Mouse (Mus musculus) Patski (cell line): ENCODE results near the gene Ankrd10. TPM values are rescaled to one million over a fixed set of nuclear protein-coding genes. Genes with fewer than 3 reads are reported as not detected.

Experiments
- ATAC-seq: fragments of 100-300 bp; one replicate; pipeline ENCODE4 v1.8.0; 2021
- CTCF ChIA-PET: fragments of 350-600 bp; sonication (Branson Sonifier 250); formaldehyde crosslinking; loops from one replicate; lab custom pipeline; 2022; ENCODE audit warnings: inconsistent platforms; lab: Charles Lee
- POLR2A ChIA-PET: fragments of 350-600 bp; sonication (Branson Sonifier 250); formaldehyde crosslinking; loops from one replicate; lab custom pipeline; 2022; ENCODE audit warnings: antibody characterized with exemption, inconsistent platforms; lab: Charles Lee
- DNase-seq: peaks from one replicate; pipeline ENCODE4 v3.0.0-alpha.2; 2011; ENCODE audit warnings: low read depth, low spot score
- H3K27me3 ChIP-seq: fragments of 371-371 bp; one replicate; pipeline ENCODE4 v1.5.1; 2021
- CTCF ChIP-seq: fragments of 100-300 bp; IDR thresholded peaks from one replicate; pipeline ENCODE4 v1.5.1; 2021
- in situ Hi-C: fragments of 300-500 bp; cut with MboI; formaldehyde crosslinking; loops from 3 replicates; pipeline ENCODE4 v1.11.1; 2018; ENCODE audit warnings: low pct_unique_long_range_greater_than_20kb, mixed read lengths
- polyA plus RNA-seq: library from polyadenylated mRNA; unstranded; gene quantifications from one replicate; pipeline ENCODE4 v1.2.3, GENCODE M21; 2021

The Ankrd10 gene
- polyA plus RNA-seq, 1 experiment from 2014 or later, result 78.7 TPM

- ATAC-seq (peak; percentile 45), DNase-seq (no peak)
- no peaks in the 10 kb centered on the region for H3K27me3 ChIP-seq
- POLR2A ChIA-PET, result interaction anchor here (0.9 to 1.3 kb wide), 3 partner anchors 57 to 66 kb away, joined by 4 read pairs; partner anchors contain the start of gene 1700016D06Rik
- no peak for TF ChIP-seq CTCF
- in situ Hi-C loops, result no loop called here
- CTCF ChIA-PET, result no interaction called here
These were observed 462 bp downstream of the Ankrd10 start for GRCm38 (mm10) chr8:11635012-11635577.

GRCm38 (mm10) chr8:11634331-11635011, 1.1 kb downstream of the Ankrd10 start:
- ATAC-seq, result no peak
- POLR2A ChIA-PET, result interaction anchor here (1.3 kb wide), 1 partner anchor 67 kb away, joined by 4 read pairs; the partner anchor contains the start of gene 1700016D06Rik
- no peak for TF ChIP-seq CTCF
- no peak for DNase-seq
- CTCF ChIA-PET, result interaction anchor here (1.1 kb wide), 1 partner anchor 15 kb away, joined by 4 read pairs; no protein-coding TSS in a partner anchor
- in situ Hi-C loops, result no loop called here
- H3K27me3 ChIP-seq, result no peaks in the 10 kb centered on the region

DNA sequence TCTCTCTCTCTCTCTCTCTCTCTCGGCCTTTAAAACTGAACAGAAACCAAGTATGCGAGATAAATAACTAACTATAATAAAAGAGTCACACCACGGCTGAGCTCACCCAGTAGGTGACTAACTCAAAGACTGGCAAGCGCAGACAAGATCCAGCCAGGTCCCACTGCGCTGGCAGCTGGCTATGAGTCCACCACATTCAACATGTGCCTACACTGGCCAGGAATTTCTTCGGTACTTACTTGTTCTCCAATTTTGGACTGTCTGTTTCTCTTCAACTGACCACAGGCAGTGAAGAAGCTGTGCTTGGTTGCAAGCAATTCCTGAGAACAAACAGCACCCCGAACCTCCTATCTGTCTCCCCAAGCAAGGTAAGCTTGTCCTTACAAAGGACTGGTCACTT, 2.1 kb downstream of the Ankrd10 start:
- DNase-seq (peak; percentile 80), ATAC-seq (peak; percentile 6)
- H3K27me3 ChIP-seq, result no peaks in the 10 kb centered on the region
- no peak for TF ChIP-seq CTCF
- CTCF ChIA-PET, result interaction anchor here (1.1 kb wide), 1 partner anchor 14 kb away, joined by 4 read pairs; no protein-coding TSS in a partner anchor
- POLR2A ChIA-PET, result interaction anchor here (0.6 to 1.3 kb wide), 3 partner anchors 68 to 1010 kb away, joined by 3 to 5 read pairs (median 4); partner anchors contain the start of gene 1700016D06Rik
- in situ Hi-C loops, result no loop called here

GRCm38 (mm10) chr8:11632406-11632805, 3.2 kb downstream of the Ankrd10 start:
- no peak for ATAC-seq
- POLR2A ChIA-PET, result interaction anchor here (1.8 kb wide), 1 partner anchor 59 kb away, joined by 4 read pairs; no protein-coding TSS in a partner anchor

DNA sequence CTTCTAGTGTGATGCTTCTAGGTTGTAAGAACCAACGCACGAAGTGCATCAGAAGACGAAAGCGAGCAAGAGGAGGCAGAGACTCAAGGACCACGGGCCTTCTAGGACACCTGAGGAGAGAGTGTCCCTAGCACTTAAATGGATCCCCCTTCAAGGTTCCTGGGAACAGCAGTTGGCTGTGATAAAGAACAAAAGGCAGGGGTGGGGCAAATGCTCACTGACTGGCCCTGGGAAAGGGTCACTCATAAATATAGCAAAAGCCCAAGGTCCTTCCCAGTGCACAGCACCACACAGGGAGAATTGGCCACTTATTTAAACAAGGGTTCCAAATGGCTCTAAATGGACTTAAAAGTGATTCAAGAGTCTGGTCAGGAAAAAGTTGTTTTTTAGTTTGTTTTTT, 6.4 kb downstream of the Ankrd10 start:
- DNase-seq (no peak), ATAC-seq (no peak)
- in situ Hi-C loops, result no loop called here
- POLR2A ChIA-PET, result no interaction called here
- no peak for TF ChIP-seq CTCF
- no peaks in the 10 kb centered on the region for H3K27me3 ChIP-seq
- CTCF ChIA-PET, result interaction anchor here (0.7 to 1.3 kb wide), 4 partner anchors 9 to 128 kb away, joined by 3 read pairs; no protein-coding TSS in a partner anchor

More at GRCm38 (mm10) chr8:11632406-11632805, 3.2 kb downstream of the Ankrd10 start:
- in situ Hi-C loops, result no loop called here
- no peak for DNase-seq
- no peaks in the 10 kb centered on the region for H3K27me3 ChIP-seq
- CTCF ChIA-PET, result interaction anchor here (1.0 kb wide), 1 partner anchor 13 kb away, joined by 3 read pairs; no protein-coding TSS in a partner anchor
- no peak for TF ChIP-seq CTCF

DNA sequence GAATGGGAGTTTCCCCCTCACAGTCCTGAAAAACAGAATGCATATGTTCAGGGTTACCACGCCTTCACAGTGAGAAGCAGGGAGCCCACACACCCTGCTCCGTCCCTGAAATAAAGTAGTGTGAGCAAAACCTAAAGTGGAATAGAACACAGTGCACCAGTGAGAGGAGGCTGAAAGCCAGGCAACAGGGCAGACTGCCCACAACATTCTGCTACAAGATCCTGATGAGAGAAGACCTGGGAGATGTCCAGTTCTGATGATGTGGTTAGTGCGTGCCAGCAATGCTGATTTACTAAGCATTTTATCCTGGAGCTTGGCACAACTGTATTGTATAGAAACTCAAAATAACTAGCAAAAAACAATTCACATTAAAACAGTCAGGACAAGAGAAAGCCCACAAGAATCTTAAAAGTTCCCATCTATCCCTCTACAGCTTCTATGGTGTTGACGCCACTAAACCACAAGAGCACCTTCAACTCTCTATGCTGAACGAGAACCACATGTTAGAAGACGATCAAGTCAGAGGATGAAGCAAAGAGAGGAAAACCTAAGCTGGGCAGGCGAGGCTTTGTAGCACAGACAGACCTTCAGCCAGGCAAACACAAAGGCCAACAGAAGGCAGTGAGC, 6.9 kb downstream of the Ankrd10 start:
- ChIA-PET POLR2A (interaction anchor here (1.8 kb wide), 1 partner anchor 10 kb away, joined by 7 read pairs; no protein-coding TSS in a partner anchor), CTCF (no interaction called here)
- TF ChIP-seq CTCF, result no peak
- DNase-seq (no peak), ATAC-seq (no peak)
- in situ Hi-C loops, result no loop called here
- no peaks in the 10 kb centered on the region for H3K27me3 ChIP-seq

- POLR2A ChIA-PET, result interaction anchor here (0.6 to 1.8 kb wide), 3 partner anchors 9 to 346 kb away, joined by 3 to 7 read pairs (median 3); no protein-coding TSS in a partner anchor
- DNase-seq (no peak), ATAC-seq (no peak)
- TF ChIP-seq CTCF, result no peak
- CTCF ChIA-PET, result interaction anchor here (0.8 to 2.4 kb wide), 2 partner anchors 11 to 72 kb away, joined by 3 to 14 read pairs; no protein-coding TSS in a partner anchor
- in situ Hi-C loops, result no loop called here
- no peaks in the 10 kb centered on the region for H3K27me3 ChIP-seq
These were observed 7.8 kb downstream of the Ankrd10 start for GRCm38 (mm10) chr8:11627717-11628116.

GRCm38 (mm10) chr8:11625084-11625483, 10.5 kb downstream of the Ankrd10 start:
- TF ChIP-seq CTCF, result no peak
- H3K27me3 ChIP-seq, result no peaks in the 10 kb centered on the region
- DNase-seq, result no peak
- ChIA-PET CTCF (interaction anchor here (1.2 to 1.4 kb wide), 2 partner anchors 9 to 10 kb away, joined by 4 to 5 read pairs; no protein-coding TSS in a partner anchor), POLR2A (no interaction called here)
- in situ Hi-C loops, result no loop called here
- no peak for ATAC-seq

GRCm38 (mm10) chr8:11619091-11619490, 16.5 kb downstream of the Ankrd10 start:
- in situ Hi-C loops, result loop anchor here (5.0 kb wide), 2 partner anchors 78 to 112 kb away; no protein-coding TSS in a partner anchor
- TF ChIP-seq CTCF, result no peak
- POLR2A ChIA-PET, result interaction anchor here (1.7 kb wide), 1 partner anchor 8 kb away, joined by 7 read pairs; no protein-coding TSS in a partner anchor
- no peak for DNase-seq
- no peak for ATAC-seq
- no peaks in the 10 kb centered on the region for H3K27me3 ChIP-seq
- CTCF ChIA-PET, result interaction anchor here (0.8 to 3.6 kb wide), 8 partner anchors 8 to 112 kb away, joined by 3 to 14 read pairs (median 4); partner anchors contain the start of gene Cars2
